ENCODE assay signal across 22 mouse cellular contexts in genomic region chr2:158651159-158651908, GRCm38 (mm10). TPM values are rescaled to one million over a fixed set of nuclear protein-coding genes. Genes with fewer than 3 reads are reported as not detected.
DNase-seq lines count a peak whose midpoint lies in the region; ATAC-seq and TF ChIP-seq lines count a peak whose summit lies in the region.
"Had no signal": no experiment of that assay in that cellular context is flagged by ENCODE, and none has a peak within 500 bp of the region (broad histone marks: within the 10 kb centered on the region; RNA-seq: fewer than 3 reads in every experiment).

No protein-coding gene starts in this region.

- H3K27me3 ChIP-seq in liver, embryonic 13.5 days: no peaks in the 10 kb centered on the region
- no peaks in the 10 kb centered on the region for H3K27me3 ChIP-seq in liver, postnatal 0 days (ENCODE audit: insufficient read depth, low read length)
- H3K27me3 ChIP-seq: embryonic facial prominence, embryonic 15.5 days; heart, embryonic 12.5 days had no signal

- H3K9me3 ChIP-seq in liver, embryonic 13.5 days (replicated peaks): no peaks in the 10 kb centered on the region
- no peaks in the 10 kb centered on the region for H3K9me3 ChIP-seq in liver, postnatal 0 days (ENCODE audit: low read length)
- H3K9me3 ChIP-seq: embryonic facial prominence, embryonic 15.5 days; forebrain, embryonic 10.5 days; heart, embryonic 12.5 days had no signal

- 37% methylated on average over 7 of the region's 7 CpGs for WGBS in liver, embryonic 13.5 days (ENCODE audit: insufficient replicate concordance)
- 43% methylated on average over 7 of the region's 7 CpGs for WGBS in liver, postnatal 0 days (ENCODE audit: insufficient replicate concordance)

- H3K4me1 ChIP-seq in liver, embryonic 13.5 days (replicated peaks): no peaks in the 10 kb centered on the region
- no peaks in the 10 kb centered on the region for H3K4me1 ChIP-seq in liver, postnatal 0 days (ENCODE audit: insufficient read depth)
- H3K4me1 ChIP-seq: embryonic facial prominence, embryonic 15.5 days had no signal

- no peak overlapping the region for H3K4me3 ChIP-seq in liver, embryonic 13.5 days (replicated peaks)
- no peak overlapping the region for H3K4me3 ChIP-seq in liver, postnatal 0 days (ENCODE audit: low read depth, low read length)
- H3K4me3 ChIP-seq: embryonic facial prominence, embryonic 15.5 days; erythroblast, embryonic 14.5 days; forebrain, embryonic 10.5 days; heart, adult 2 months; heart, embryonic 12.5 days had no signal

- H3K27ac ChIP-seq in liver, embryonic 13.5 days: no peak overlapping the region
- H3K27ac ChIP-seq in liver, postnatal 0 days (ENCODE audit: low read depth): no peak overlapping the region
- H3K27ac ChIP-seq: embryonic facial prominence, embryonic 15.5 days; forebrain, embryonic 10.5 days; heart, adult 2 months; hindbrain, postnatal 0 days had no signal

- H3K36me3 ChIP-seq in liver, embryonic 13.5 days: no peaks in the 10 kb centered on the region
- H3K36me3 ChIP-seq in liver, postnatal 0 days (replicated peaks; ENCODE audit: insufficient read depth, low read length): no peaks in the 10 kb centered on the region
- H3K36me3 ChIP-seq: embryonic facial prominence, embryonic 15.5 days; forebrain, embryonic 10.5 days; heart, embryonic 12.5 days had no signal

- no peak for TF ChIP-seq CTCF in liver, postnatal 0 days (IDR thresholded peaks at IDR 0.05; ENCODE audit: low read depth)

- ATAC-seq in liver, embryonic 13.5 days (ENCODE audit: low read depth): 0 out of 2 replicates have a peak, but pooled peaks have one; percentile 26
- ATAC-seq in liver, postnatal 0 days: no peak
- ATAC-seq in common myeloid progenitor, adult 5-6 weeks (replicated peaks; ENCODE audit: low read depth, poor library complexity, severe bottlenecking): peak; percentile 74
- peak; percentile 81 for ATAC-seq in megakaryocyte, adult 5-6 weeks (ENCODE audit: poor library complexity, severe bottlenecking)
- ATAC-seq: forebrain, embryonic 14.5 days; hindbrain, postnatal 0 days had no signal

- H3K9ac ChIP-seq in liver, embryonic 13.5 days: no peak overlapping the region
- no peak overlapping the region for H3K9ac ChIP-seq in liver, postnatal 0 days (replicated peaks)
- H3K9ac ChIP-seq: embryonic facial prominence, embryonic 15.5 days; heart, embryonic 12.5 days had no signal

- H3K4me2 ChIP-seq in liver, embryonic 13.5 days: no peak overlapping the region
- H3K4me2 ChIP-seq in liver, postnatal 0 days (ENCODE audit: low read depth, low read length): no peak overlapping the region
- H3K4me2 ChIP-seq: embryonic facial prominence, embryonic 15.5 days; heart, embryonic 12.5 days had no signal

- TF ChIP-seq EP300 in liver, postnatal 0 days (IDR thresholded peaks at IDR 0.05; ENCODE audit: low read depth): no peak

- no peak for DNase-seq in liver, embryonic 13.5 days
- no peak for DNase-seq in liver, postnatal 0 days
- DNase-seq in layer of hippocampus, postnatal 10 days (ENCODE audit: low spot score in 2 of 2): no peak
- DNase-seq in adrenal gland, postnatal 4 days (ENCODE audit: low spot score in 2 of 2): no peak
- DNase-seq: adrenal gland, adult 2 months; adrenal gland, postnatal 25 days; cerebellum, adult 2 months; cerebellum, postnatal 10 days; embryo, embryonic 11 days; gastrocnemius, postnatal 10 days; heart, adult 2 months had no signal

RNA-seq across cellular contexts. Expression of gene Ppp1r16b, which starts 13.9 kb away (rescaled TPM):
- 1.3 TPM in 2 replicates for polyA plus RNA-seq in liver, embryonic 13.5 days (2015; fragmentation: Nextera tagmentation; extraction: Ambion mirVana)
- polyA plus RNA-seq in liver, postnatal 0 days (2015; fragmentation: Nextera tagmentation; extraction: Ambion mirVana): 2.5 and 2.9 TPM in 2 replicates
- 0.82 TPM in 1 of 2 replicates, not detected in the other for total RNA-seq in common myeloid progenitor, adult 5-6 weeks (2017)
- 0.58 and 0.98 TPM in 2 replicates for total RNA-seq in megakaryocyte, adult 5-6 weeks (2015)
- 0.70 and 1.3 TPM in 2 replicates for total RNA-seq in megakaryocyte, adult 5-6 weeks (2017)
- total RNA-seq in layer of hippocampus, postnatal 10 days (2021): 10 to 100 TPM; 63.1 to 68.0 TPM
- total RNA-seq in adrenal gland, postnatal 4 days (2021): 10 to 100 TPM; 15.7 to 16.9 TPM

RNA-seq across cellular contexts. Expression of gene Actr5, which starts 26.6 kb away (rescaled TPM):
- 5.4 and 6.3 TPM in 2 replicates for polyA plus RNA-seq in liver, embryonic 13.5 days (2015; fragmentation: Nextera tagmentation; extraction: Ambion mirVana)
- polyA plus RNA-seq in liver, postnatal 0 days (2015; fragmentation: Nextera tagmentation; extraction: Ambion mirVana): 2.8 and 3.1 TPM in 2 replicates
- 14.7 and 15.3 TPM in 2 replicates for total RNA-seq in common myeloid progenitor, adult 5-6 weeks (2017)
- total RNA-seq in megakaryocyte, adult 5-6 weeks (2015): 7.1 and 8.0 TPM in 2 replicates
- total RNA-seq in megakaryocyte, adult 5-6 weeks (2017): 13.0 and 13.1 TPM in 2 replicates
- 10 to 100 TPM; 10.3 to 11.9 TPM for total RNA-seq in layer of hippocampus, postnatal 10 days (2021)
- total RNA-seq in adrenal gland, postnatal 4 days (2021): 10 to 100 TPM; 17.1 to 18.2 TPM

RNA-seq across cellular contexts. Expression of gene Slc32a1, which starts 40.8 kb away (rescaled TPM):
- not detected in 2 replicates for polyA plus RNA-seq in liver, embryonic 13.5 days (2015; fragmentation: Nextera tagmentation; extraction: Ambion mirVana)
- not detected in 2 replicates for polyA plus RNA-seq in liver, postnatal 0 days (2015; fragmentation: Nextera tagmentation; extraction: Ambion mirVana)
- not detected in 2 replicates for total RNA-seq in common myeloid progenitor, adult 5-6 weeks (2017)
- total RNA-seq in megakaryocyte, adult 5-6 weeks (2015): 0.07 TPM in 1 of 2 replicates, not detected in the other
- total RNA-seq in megakaryocyte, adult 5-6 weeks (2017): 0.12 TPM in 1 of 2 replicates, not detected in the other
- total RNA-seq in layer of hippocampus, postnatal 10 days (2021): 10 to 100 TPM; 60.0 to 68.6 TPM
- under 1 TPM in 1 of 2 experiments, not detected in 1; 0.54 TPM for total RNA-seq in adrenal gland, postnatal 4 days (2021)
- total RNA-seq: adrenal gland, adult 2 months; adrenal gland, postnatal 25 days; gastrocnemius, postnatal 4 days; heart, adult 2 months; heart, postnatal 25 days had no signal
- polyA plus RNA-seq: adrenal gland, adult 2 months; erythroblast, embryonic 14.5 days; heart, adult 2 months; heart, embryonic 16.5 days had no signal

Comparison
In these comparisons a context has a peak if more than half of its experiments do, and no peak if none do; other contexts are left out.
1. RNA of gene Slc32a1, which starts 40.8 kb away (total RNA-seq): 60.0 to 68.6 TPM in layer of hippocampus, postnatal 10 days; 0.54 TPM in adrenal gland, postnatal 4 days, 0.07 to 0.12 TPM in megakaryocyte, adult 5-6 weeks and not detected in common myeloid progenitor, adult 5-6 weeks; every median in the first group is over 10 times any median in the second.